Mouse (Mus musculus) ES-E14 (cell line): Measurements from ENCODE around the gene Nmnat2.

Experiments
- HCFC1 ChIP-seq: IDR thresholded peaks from 2 replicates; pipeline ENCODE4 v1.6.1; 2012; ENCODE audit warnings: low read length, inconsistent platforms, borderline replicate concordance; ENCODE audit not compliant: insufficient read depth
- MAFK ChIP-seq: IDR thresholded peaks from 2 replicates; pipeline ENCODE4 v1.6.1; 2014; ENCODE audit warnings: mild to moderate bottlenecking, low read depth, low read length, inconsistent platforms; ENCODE audit not compliant: insufficient read depth
- ZC3H11A ChIP-seq: IDR thresholded peaks from 2 replicates; pipeline ENCODE4 v1.6.1; 2012; ENCODE audit warnings: low read depth, mild to moderate bottlenecking, inconsistent platforms, low read length, borderline replicate concordance
- ZNF384 ChIP-seq: IDR thresholded peaks from 2 replicates; pipeline ENCODE4 v1.6.1; 2012; ENCODE audit warnings: low read depth, low read length, inconsistent platforms

DNA sequence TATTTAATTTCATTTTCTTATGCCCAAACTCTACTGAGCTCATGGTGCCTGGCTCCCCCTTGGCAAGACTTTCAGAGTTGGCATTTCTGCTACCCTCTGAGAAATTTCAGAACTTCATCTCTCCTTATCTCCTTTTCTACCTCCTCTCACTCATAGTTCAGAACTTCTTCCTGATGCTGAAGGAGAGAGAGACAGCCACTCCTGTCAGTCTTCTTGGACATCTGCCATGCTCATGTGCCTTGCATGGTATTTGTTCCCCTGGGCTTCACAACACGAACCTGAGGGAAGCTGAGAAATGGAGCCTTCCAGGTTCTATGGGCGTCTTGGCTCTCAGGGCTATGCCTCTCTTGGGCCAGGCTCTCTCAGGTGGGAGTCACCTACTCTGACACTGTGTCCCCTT, 87.5 kb downstream of the Nmnat2 start:
- no peak for TF ChIP-seq ZNF384
- no peak for TF ChIP-seq MAFK
- no peak for TF ChIP-seq HCFC1
- no peak for TF ChIP-seq ZC3H11A
